Comparison of ENCODE assay signal across 7 mouse cellular contexts in the genomic region with DNA sequence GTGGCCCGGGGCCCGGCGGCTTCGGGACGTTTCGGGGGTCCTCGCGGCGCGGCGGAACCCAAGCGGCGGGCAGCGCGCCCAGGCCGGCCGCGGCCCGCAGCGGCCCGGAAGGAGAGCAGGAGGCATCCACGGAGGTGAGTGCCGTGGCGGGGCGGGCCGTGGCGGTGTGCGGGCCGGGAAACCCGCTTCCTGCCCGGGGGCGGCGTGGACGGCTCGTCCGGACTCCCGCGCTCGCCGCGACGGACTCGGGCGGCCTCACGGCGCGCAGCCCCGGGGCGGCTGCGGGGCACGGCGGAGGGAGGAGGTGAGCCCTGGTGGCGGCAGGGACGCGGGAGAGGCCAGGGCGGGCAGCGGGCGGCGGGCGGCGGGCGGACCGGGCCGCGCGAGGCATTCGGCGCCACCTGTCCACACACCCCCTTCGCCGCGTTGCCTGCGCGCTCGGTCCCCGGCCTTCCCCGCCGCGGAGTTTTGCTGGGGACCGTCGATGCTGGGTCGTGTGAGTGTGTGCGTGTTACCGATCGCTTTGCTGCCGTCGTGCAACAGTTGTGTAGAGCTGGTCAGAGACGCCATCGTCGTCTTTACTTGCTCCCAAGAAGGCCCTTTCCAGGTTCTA. TPM values are rescaled to one million over a fixed set of nuclear protein-coding genes. Genes with fewer than 3 reads are reported as not detected.
A peak's percentile ranks its signal among the peaks of the same experiment; 100 is the strongest.
DNase-seq lines count a peak whose midpoint lies in the region; ATAC-seq and TF ChIP-seq lines count a peak whose summit lies in the region.

No protein-coding gene starts in this region.

- 0 out of 2 replicates have a peak overlapping the region, but pooled peaks have one; percentile 5 for H3K27ac ChIP-seq in kidney, postnatal 0 days
- H3K27ac ChIP-seq in embryonic facial prominence, embryonic 10.5 days (replicated peaks), result peak overlapping the region; percentile 92
- H3K27ac ChIP-seq in hindbrain, embryonic 11.5 days (ENCODE audit: low read depth, low read length), result peak overlapping the region; percentile 65
- peak overlapping the region; percentile 77 for H3K27ac ChIP-seq in midbrain, embryonic 16.5 days (ENCODE audit: low read length)

- WGBS in kidney, postnatal 0 days, result under 1% methylated on average over 53 of the region's 89 CpGs
- WGBS in embryonic facial prominence, embryonic 10.5 days, result under 1% methylated on average over 88 of the region's 89 CpGs
- WGBS in hindbrain, embryonic 11.5 days, result under 1% methylated on average over 28 of the region's 89 CpGs
- under 1% methylated on average over 72 of the region's 89 CpGs for WGBS in midbrain, embryonic 16.5 days

- no peak for TF ChIP-seq CTCF in kidney, postnatal 0 days (IDR thresholded peaks at IDR 0.05; ENCODE audit: low read depth)

- no peak for DNase-seq in kidney, postnatal 0 days (ENCODE audit: low spot score)
- no peak for DNase-seq in kidney, postnatal 14 days
- peak; percentile 62 for DNase-seq in embryonic facial prominence, embryonic 10.5 days (ENCODE audit: low spot score)
- peak; percentile 65 for DNase-seq in hindbrain, embryonic 11.5 days (ENCODE audit: low spot score)
- DNase-seq in yolk sac, embryonic 10.5 days (ENCODE audit: low spot score), result no peak
- no peak for DNase-seq in left cerebral cortex, adult 18-20 months (ENCODE audit: low spot score in 2 of 2)

- no peaks in the 10 kb centered on the region for H3K9me3 ChIP-seq in kidney, postnatal 0 days (replicated peaks; ENCODE audit: low read length)
- no peaks in the 10 kb centered on the region for H3K9me3 ChIP-seq in embryonic facial prominence, embryonic 10.5 days
- no peaks in the 10 kb centered on the region for H3K9me3 ChIP-seq in hindbrain, embryonic 11.5 days (ENCODE audit: control insufficient read depth, low read length)
- no peaks in the 10 kb centered on the region for H3K9me3 ChIP-seq in midbrain, embryonic 16.5 days (replicated peaks; ENCODE audit: control insufficient read depth, low read length, poor library complexity, severe bottlenecking)

- H3K36me3 ChIP-seq in kidney, postnatal 0 days (ENCODE audit: insufficient read depth, low read length), result no peaks in the 10 kb centered on the region
- H3K36me3 ChIP-seq in embryonic facial prominence, embryonic 10.5 days (replicated peaks), result no peaks in the 10 kb centered on the region
- H3K36me3 ChIP-seq in hindbrain, embryonic 11.5 days (ENCODE audit: control insufficient read depth, insufficient read depth, low read length), result no peaks in the 10 kb centered on the region
- no peaks in the 10 kb centered on the region for H3K36me3 ChIP-seq in midbrain, embryonic 16.5 days (ENCODE audit: control insufficient read depth, insufficient read depth, low read length)

- no peaks in the 10 kb centered on the region for H3K4me1 ChIP-seq in kidney, postnatal 0 days (replicated peaks; ENCODE audit: insufficient read depth, low read length)
- peaks cover 12% of the 10 kb centered on the region for H3K4me1 ChIP-seq in embryonic facial prominence, embryonic 10.5 days
- H3K4me1 ChIP-seq in hindbrain, embryonic 11.5 days (replicated peaks; ENCODE audit: control insufficient read depth, insufficient read depth, low read length), result no peaks in the 10 kb centered on the region
- no peaks in the 10 kb centered on the region; the same call in 1 of the 2 replicates for H3K4me1 ChIP-seq in midbrain, embryonic 16.5 days (ENCODE audit: control insufficient read depth, insufficient read depth, low read length)

- peak overlapping the region; percentile 73 for H3K4me2 ChIP-seq in kidney, postnatal 0 days (ENCODE audit: low read length)
- peak overlapping the region; percentile 66 for H3K4me2 ChIP-seq in hindbrain, embryonic 11.5 days (replicated peaks; ENCODE audit: low read depth, low read length)
- peak overlapping the region; percentile 51 for H3K4me2 ChIP-seq in midbrain, embryonic 16.5 days (ENCODE audit: low read length)

- peak overlapping the region; percentile 52 for H3K4me3 ChIP-seq in kidney, postnatal 0 days (replicated peaks; ENCODE audit: low read depth, low read length)
- peak overlapping the region; percentile 71 for H3K4me3 ChIP-seq in embryonic facial prominence, embryonic 10.5 days
- peak overlapping the region; percentile 64 for H3K4me3 ChIP-seq in hindbrain, embryonic 11.5 days (ENCODE audit: low read depth, low read length)
- H3K4me3 ChIP-seq in midbrain, embryonic 16.5 days (ENCODE audit: low read depth, low read length), result peak overlapping the region; percentile 57

- peak overlapping the region; percentile 56; the same call in 1 of the 2 replicates for H3K9ac ChIP-seq in kidney, postnatal 0 days (ENCODE audit: low read depth, low read length)
- H3K9ac ChIP-seq in hindbrain, embryonic 11.5 days (ENCODE audit: low read depth, low read length), result peak overlapping the region; percentile 73
- H3K9ac ChIP-seq in midbrain, embryonic 16.5 days (ENCODE audit: low read depth, low read length), result peak overlapping the region; percentile 73

- peaks cover 52% of the 10 kb centered on the region for H3K27me3 ChIP-seq in kidney, postnatal 0 days (ENCODE audit: insufficient read depth, low read length)
- H3K27me3 ChIP-seq in embryonic facial prominence, embryonic 10.5 days (replicated peaks; ENCODE audit: low read depth, poor library complexity, severe bottlenecking), result peaks cover 94% of the 10 kb centered on the region
- peaks cover 46% of the 10 kb centered on the region for H3K27me3 ChIP-seq in hindbrain, embryonic 11.5 days (ENCODE audit: control insufficient read depth, insufficient read depth, low read length)
- H3K27me3 ChIP-seq in midbrain, embryonic 16.5 days (ENCODE audit: control insufficient read depth, insufficient read depth, low read depth, low read length), result peaks cover 25% of the 10 kb centered on the region

- ATAC-seq in kidney, postnatal 0 days (replicated peaks; ENCODE audit: low FRiP score, low read depth), result peak; percentile 63
- peak; percentile 69 for ATAC-seq in hindbrain, embryonic 11.5 days (ENCODE audit: low FRiP score)
- peak; percentile 72 for ATAC-seq in midbrain, embryonic 16.5 days

RNA-seq across cellular contexts. Expression of gene Zdbf2, which starts 0.4 kb away (rescaled TPM):
- 2.3 and 2.5 TPM in 2 replicates for polyA plus RNA-seq in kidney, postnatal 0 days (2015; fragmentation: Nextera tagmentation; extraction: Ambion mirVana)
- 18.8 and 21.0 TPM in 2 replicates for polyA plus RNA-seq in embryonic facial prominence, embryonic 10.5 days (2016; fragmentation: Nextera tagmentation; extraction: Ambion mirVana)
- 16.1 and 24.7 TPM in 2 replicates for polyA plus RNA-seq in hindbrain, embryonic 11.5 days (2014; fragmentation: Nextera tagmentation; extraction: Ambion mirVana)
- polyA plus RNA-seq in midbrain, embryonic 16.5 days (2015; fragmentation: Nextera tagmentation; extraction: Ambion mirVana), result 35.4 and 50.3 TPM in 2 replicates
- 10 to 100 TPM; 12.9 to 23.3 TPM for total RNA-seq in left cerebral cortex, adult 18-20 months (2021)

RNA-seq across cellular contexts. Expression of gene Gpr1, which starts 59.1 kb away (rescaled TPM):
- polyA plus RNA-seq in kidney, postnatal 0 days (2015; fragmentation: Nextera tagmentation; extraction: Ambion mirVana), result 0.15 and 0.17 TPM in 2 replicates
- polyA plus RNA-seq in embryonic facial prominence, embryonic 10.5 days (2016; fragmentation: Nextera tagmentation; extraction: Ambion mirVana), result 0.10 and 0.12 TPM in 2 replicates
- polyA plus RNA-seq in hindbrain, embryonic 11.5 days (2014; fragmentation: Nextera tagmentation; extraction: Ambion mirVana), result 0.08 and 0.27 TPM in 2 replicates
- polyA plus RNA-seq in midbrain, embryonic 16.5 days (2015; fragmentation: Nextera tagmentation; extraction: Ambion mirVana), result 0.88 and 1.1 TPM in 2 replicates
- total RNA-seq in left cerebral cortex, adult 18-20 months (2021), result under 1 TPM; 0.53 to 0.73 TPM

Comparison
In these comparisons a context has a peak if more than half of its experiments do, and no peak if none do; other contexts are left out.
1. DNase-seq: peak in embryonic facial prominence, embryonic 10.5 days (single experiment) and hindbrain, embryonic 11.5 days (single experiment); none in kidney, postnatal 0 days (single experiment), kidney, postnatal 14 days (single experiment), yolk sac, embryonic 10.5 days (single experiment) and left cerebral cortex, adult 18-20 months (0 of 2).
2. H3K27ac ChIP-seq: peak in every context shown above with its lines; median percentile 92 in embryonic facial prominence, embryonic 10.5 days; 77 in midbrain, embryonic 16.5 days; 65 in hindbrain, embryonic 11.5 days; 5 in kidney, postnatal 0 days.
3. Peak in every context shown above with its lines, with median percentiles within 50 percentile points of each other: ATAC-seq, H3K4me2 ChIP-seq, H3K4me3 ChIP-seq and H3K9ac ChIP-seq.